Mouse (Mus musculus) granulocyte monocyte progenitor cell, adult 5-6 weeks (primary cell): ENCODE measurements at regions not wholly inside any gene's neighbourhood (a gene's known extent, or its start where the extent isn't known, plus 50 kb on each side); places are given as distances from the start of the nearest gene placed in this dataset.

Experiments used
- ATAC-seq: replicated peaks from 2 replicates; pipeline ENCODE4 v1.8.0; 2016; ENCODE audit warnings: mild to moderate bottlenecking, moderate TSS enrichment, inconsistent platforms; ENCODE audit not compliant: poor library complexity, severe bottlenecking

GRCm38 (mm10) chr14:66584699-66585098 lies 575.7 kb upstream of the Gulo start:
- ATAC-seq, result no peak

GRCm38 (mm10) chr14:66579904-66580492 lies 571.0 kb upstream of the Gulo start:
- no peak for ATAC-seq

GRCm38 (mm10) chr14:66566600-66566999 lies 557.6 kb upstream of the Gulo start:
- ATAC-seq, result no peak

GRCm38 (mm10) chr14:66562744-66563143 lies 553.7 kb upstream of the Gulo start:
- no peak for ATAC-seq

DNA sequence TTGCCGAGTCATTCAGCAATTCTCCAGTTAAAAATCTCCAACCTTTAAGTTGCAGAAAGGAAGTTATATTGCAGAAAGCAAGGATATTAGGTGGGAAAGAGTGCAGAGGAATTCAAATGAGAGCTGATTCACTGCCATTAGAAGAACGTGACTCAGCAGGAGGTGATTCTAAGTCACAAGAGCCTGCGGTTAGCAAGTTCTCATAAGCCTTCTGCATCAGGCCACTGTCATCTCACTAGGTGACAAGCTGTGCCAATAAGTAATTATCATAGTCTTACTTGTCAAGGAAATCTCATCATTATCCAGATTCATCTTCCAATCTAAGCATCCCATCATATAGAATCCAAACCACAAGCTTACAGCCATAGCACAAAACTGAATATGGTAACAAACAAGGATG lies 552.7 kb upstream of the Gulo start:
- ATAC-seq, result peak; percentile 72

DNA sequence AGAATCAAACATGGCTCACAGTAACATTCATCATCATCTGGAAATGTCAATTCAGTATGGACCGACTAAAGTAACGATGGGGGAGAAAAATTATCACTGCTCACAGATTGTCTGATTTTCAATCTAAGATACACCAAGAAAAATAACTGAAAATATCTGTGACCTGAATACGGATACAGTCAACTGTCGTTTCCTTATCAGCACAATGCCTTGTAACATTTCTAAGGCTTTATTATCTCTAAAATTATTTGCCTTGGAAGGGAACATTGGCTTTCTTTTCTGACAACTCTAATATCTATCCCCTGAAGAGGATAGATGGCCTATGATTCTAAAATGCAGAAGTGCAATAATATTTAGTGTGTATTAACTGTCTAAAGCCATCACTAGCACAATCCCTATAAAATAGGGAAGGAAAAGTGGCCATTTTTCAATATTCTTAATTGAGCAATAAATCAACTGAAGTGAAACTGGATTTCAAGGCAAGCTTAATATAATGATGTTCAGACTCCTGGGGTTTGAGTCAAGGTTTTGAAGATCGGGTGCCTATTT lies 552.1 kb upstream of the Gulo start:
- ATAC-seq, result peak; percentile 75

DNA sequence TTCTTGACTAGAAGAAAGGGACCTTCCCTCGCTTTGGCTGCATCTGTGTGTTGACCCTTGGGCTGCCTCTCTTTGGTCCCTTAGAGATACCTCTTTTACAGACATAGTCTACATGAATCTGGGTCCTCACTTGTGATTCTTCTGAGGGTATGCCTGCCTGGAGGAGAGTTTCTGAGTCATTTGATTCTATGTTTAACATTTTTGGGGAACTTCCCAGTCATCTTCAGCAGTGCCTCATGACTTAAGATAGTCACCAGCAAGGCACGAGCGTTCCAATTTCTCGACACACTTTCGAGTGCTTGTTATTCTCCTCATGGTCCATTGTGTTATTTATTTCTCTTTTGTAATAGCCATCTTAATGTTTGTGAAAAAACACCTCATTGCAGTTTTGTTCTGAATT lies 549.4 kb upstream of the Gulo start:
- ATAC-seq, result no peak

DNA sequence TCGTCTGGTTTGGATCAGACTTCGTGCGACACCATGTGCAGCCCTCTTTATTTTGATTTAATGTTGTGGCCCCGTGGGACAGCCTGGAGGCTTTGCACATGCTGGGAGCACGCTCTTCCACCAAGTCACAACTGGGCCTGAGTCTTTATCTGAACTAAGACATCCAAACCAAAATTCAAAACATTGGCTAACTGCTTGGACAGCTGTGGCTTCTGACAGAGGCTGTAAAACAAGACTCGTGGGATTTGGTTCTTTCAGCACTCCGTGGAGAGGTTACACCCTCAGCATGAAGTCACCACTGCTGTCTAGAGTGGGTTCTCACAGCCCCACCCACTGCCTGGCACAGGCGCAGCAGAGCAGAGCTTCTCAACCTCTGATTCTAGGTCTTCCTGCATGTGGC lies 548.6 kb upstream of the Gulo start:
- ATAC-seq, result no peak

DNA sequence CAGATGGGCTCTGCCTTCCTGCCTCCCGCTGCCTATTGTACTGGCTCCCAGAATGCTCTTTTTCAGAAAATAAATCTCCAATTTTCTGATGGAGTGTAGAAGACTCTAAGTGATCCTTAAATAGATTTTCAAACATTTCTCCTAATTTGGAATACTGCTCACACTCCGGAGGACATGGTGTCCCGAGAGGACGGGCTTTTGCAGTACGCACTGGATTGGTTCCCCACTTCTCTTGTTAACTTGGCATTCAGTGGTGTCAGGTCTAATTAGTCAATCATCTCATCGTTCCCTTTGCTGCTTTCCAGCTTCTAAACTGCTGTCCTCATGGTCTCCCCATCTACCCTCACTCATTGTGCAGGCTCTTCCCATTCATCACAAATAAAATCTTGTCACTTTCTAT lies 529.5 kb upstream of the Gulo start:
- ATAC-seq, result no peak

DNA sequence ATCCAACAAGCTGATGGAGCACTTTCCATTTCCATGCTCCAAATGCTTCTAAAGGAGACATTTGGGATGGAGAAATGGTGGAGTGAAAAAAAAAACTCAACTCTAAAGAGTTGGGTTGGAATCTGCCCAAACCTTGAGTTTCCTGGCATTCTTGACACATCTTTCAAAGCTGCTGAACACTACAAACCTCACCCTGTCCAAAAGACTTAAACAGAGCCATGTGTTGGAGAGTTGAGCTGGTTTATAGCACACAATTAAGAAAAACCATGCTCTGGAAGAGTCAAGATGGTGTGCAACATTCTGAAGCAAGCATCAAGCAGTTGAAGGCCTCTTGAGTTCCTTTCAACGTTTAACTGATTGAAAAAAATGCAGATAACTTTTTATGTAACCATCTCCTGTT lies 525.7 kb upstream of the Gulo start:
- no peak for ATAC-seq

GRCm38 (mm10) chr14:66528135-66528534 lies 519.1 kb upstream of the Gulo start:
- no peak for ATAC-seq

GRCm38 (mm10) chr14:66527061-66527460 lies 518.1 kb upstream of the Gulo start:
- ATAC-seq, result no peak

DNA sequence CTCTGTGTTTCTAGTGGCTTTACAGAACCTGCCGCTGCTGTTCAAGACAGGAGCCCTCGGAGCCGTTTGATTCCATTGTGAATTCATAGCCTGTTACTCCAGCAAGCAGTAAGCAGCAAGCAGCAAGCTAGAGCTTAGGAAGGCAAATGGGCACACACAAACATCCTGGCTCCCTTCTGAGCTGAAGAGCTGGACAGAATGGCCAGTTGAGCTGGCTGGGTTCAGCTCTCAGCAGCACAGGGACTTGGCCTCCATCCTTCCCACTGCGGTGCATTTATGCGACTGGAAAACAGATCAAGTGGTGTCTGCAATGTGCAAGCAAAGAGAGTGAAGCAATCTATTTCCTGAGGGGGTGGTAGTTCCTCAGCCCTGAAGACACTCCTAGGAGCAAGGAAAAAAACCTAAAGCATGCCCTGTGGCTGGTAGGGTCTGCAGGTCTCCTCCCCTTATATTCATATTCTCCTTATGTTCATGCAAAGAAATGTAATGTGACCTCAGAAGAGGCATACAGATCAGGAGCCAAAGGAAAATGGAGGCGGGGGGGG lies 513.9 kb upstream of the Gulo start:
- no peak for ATAC-seq

GRCm38 (mm10) chr14:66521836-66522629 lies 513.0 kb upstream of the Gulo start:
- no peak for ATAC-seq

- ATAC-seq, result no peak
Observed at GRCm38 (mm10) chr14:66516770-66517169, 507.8 kb upstream of the Gulo start.

DNA sequence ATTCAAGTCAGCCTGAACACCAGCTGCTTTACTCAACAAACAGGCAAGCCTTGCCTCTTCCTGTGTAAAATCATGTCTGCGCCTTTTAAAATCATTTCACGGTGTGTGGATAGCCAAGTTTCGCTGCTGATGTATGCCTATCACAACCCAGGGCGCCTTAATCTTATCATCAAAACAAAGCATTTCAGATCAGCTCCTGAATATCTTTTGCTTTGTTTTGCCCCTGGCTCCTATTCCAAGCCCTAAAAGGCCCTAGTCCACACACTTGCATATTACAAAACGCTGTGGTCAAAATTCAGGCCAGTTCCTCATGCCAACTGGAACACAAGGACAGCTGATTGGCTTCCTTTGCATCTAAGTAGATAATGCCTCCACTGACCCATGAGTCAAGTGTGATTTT lies 501.7 kb upstream of the Gulo start:
- ATAC-seq, result no peak

- no peak for ATAC-seq
Observed at GRCm38 (mm10) chr14:66510218-66510617, 501.2 kb upstream of the Gulo start.

- no peak for ATAC-seq
Observed at GRCm38 (mm10) chr14:66509706-66510105, 500.7 kb upstream of the Gulo start.

DNA sequence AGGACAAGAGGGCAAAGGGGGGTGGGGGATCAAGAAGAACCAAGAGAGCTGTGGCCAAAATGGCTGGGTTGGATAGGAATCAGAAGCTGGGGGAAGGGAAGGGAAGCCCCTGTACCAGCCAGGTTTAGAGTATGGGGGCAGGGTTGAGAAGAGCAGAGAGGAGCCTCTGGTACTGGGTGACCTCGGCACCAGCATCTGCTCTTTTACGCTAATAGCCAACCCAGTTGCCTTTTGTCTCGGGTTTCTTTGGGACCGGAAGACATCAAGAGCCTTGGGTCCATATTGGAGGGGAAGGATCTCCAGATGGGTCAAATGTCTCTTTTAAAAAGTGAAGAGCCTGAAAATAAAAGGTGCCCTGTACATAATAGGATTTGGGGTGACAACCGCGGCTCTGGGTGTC lies 493.0 kb upstream of the Gulo start:
- ATAC-seq, result no peak

DNA sequence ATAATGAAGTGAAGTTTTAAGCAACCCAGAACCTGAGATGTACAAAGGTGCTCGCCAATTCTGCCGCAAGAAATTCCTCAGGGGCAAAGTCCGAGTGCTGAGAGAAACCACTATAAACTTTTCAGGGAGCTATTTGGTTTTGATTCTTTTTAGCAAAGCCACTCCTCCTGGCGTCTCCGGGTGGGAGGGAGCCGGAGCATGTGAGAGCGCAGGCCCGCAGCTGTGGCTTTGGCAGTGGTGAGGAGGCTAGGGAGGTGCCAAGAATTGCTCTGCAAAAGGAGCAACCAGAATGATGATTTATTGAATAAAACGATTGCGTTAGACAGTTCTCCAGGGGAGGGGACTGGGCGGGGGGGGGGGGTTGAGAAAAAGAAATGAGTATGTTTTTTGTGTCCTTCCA lies 490.9 kb upstream of the Gulo start:
- ATAC-seq, result no peak

GRCm38 (mm10) chr14:66495146-66495545 lies 486.1 kb upstream of the Gulo start:
- no peak for ATAC-seq

GRCm38 (mm10) chr14:66494518-66494923 lies 485.5 kb upstream of the Gulo start:
- ATAC-seq, result no peak
